Mouse (Mus musculus) cortical plate, adult 2 months (tissue): ENCODE results near the gene Tns1.

Source experiments
- CTCF ChIP-seq: fragments of 200-500 bp; IDR thresholded peaks from 2 replicates; pipeline ENCODE4 v1.5.1; 2011; ENCODE audit warnings: mild to moderate bottlenecking, control low read depth, low read length; ENCODE audit not compliant: insufficient read depth; ENCODE audit errors: extremely low read depth
- POLR2A ChIP-seq: fragments of 200-500 bp; IDR thresholded peaks from 2 replicates; pipeline ENCODE4 v1.6.1; 2011; ENCODE audit warnings: mild to moderate bottlenecking, low read length, control low read depth; ENCODE audit not compliant: insufficient read depth; ENCODE audit errors: extremely low read depth

DNA sequence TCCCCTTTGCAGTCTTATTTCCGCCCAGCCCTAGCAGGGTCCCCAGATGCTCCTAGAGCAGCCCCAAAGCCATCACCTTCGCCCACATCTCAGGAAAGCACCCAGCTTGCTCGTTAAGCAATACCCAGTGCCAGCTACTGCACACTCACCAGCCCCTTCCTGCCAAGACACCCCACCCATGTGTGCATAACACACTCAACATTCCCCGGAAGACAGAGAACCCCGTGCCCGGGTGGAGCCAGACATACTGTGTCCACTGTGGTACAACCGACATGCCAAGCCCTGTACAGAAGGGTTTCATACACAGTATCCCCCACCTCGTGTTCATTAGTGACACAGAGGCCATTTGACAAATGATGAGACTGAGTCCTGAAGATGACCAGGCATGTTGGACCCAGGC, 195.9 kb downstream of the Tns1 start:
- TF ChIP-seq CTCF (no peak), POLR2A (no peak)
